Mouse (Mus musculus) right cerebral cortex, postnatal 14 days (tissue): ENCODE measurements at regions not wholly inside any gene's neighbourhood (a gene's known extent, or its start where the extent isn't known, plus 50 kb on each side); places are given as distances from the start of the nearest gene placed in this dataset.

Source experiments
- DNase-seq: peaks from one replicate; pipeline ENCODE4 v3.0.0; 2022

GRCm38 (mm10) chr7:134436917-134437316 lies 51.5 kb upstream of the D7Ertd443e start:
- no peak for DNase-seq

GRCm38 (mm10) chr7:134439281-134439680 lies 53.8 kb upstream of the D7Ertd443e start:
- DNase-seq, result no peak

GRCm38 (mm10) chr7:134445008-134445806 lies 59.7 kb upstream of the D7Ertd443e start:
- no peak for DNase-seq

- DNase-seq, result no peak
Observed at GRCm38 (mm10) chr7:134447648-134448202, 62.3 kb upstream of the D7Ertd443e start.

GRCm38 (mm10) chr7:134448831-134449230 lies 63.4 kb upstream of the D7Ertd443e start:
- DNase-seq, result no peak

GRCm38 (mm10) chr7:134462677-134463076 lies 77.2 kb upstream of the D7Ertd443e start:
- DNase-seq, result no peak

GRCm38 (mm10) chr7:134463380-134463779 lies 77.9 kb upstream of the D7Ertd443e start:
- DNase-seq, result no peak

GRCm38 (mm10) chr7:134467216-134467615 lies 81.8 kb upstream of the D7Ertd443e start:
- DNase-seq, result no peak

- DNase-seq, result peak; percentile 43
Observed at GRCm38 (mm10) chr7:134471286-134471685, 85.8 kb upstream of the D7Ertd443e start.

- no peak for DNase-seq
Observed at GRCm38 (mm10) chr7:134491326-134491725, 105.9 kb upstream of the D7Ertd443e start.

- DNase-seq, result no peak
Observed at GRCm38 (mm10) chr7:134497219-134497618, 111.8 kb upstream of the D7Ertd443e start.

GRCm38 (mm10) chr7:134497870-134498269 lies 112.4 kb upstream of the D7Ertd443e start:
- no peak for DNase-seq

GRCm38 (mm10) chr7:134498716-134499115 lies 113.3 kb upstream of the D7Ertd443e start:
- no peak for DNase-seq

GRCm38 (mm10) chr7:134499429-134499828 lies 114.0 kb upstream of the D7Ertd443e start:
- no peak for DNase-seq

- no peak for DNase-seq
Observed at GRCm38 (mm10) chr7:134500210-134500609, 114.7 kb upstream of the D7Ertd443e start.

GRCm38 (mm10) chr7:134501079-134501478 lies 115.6 kb upstream of the D7Ertd443e start:
- no peak for DNase-seq

- DNase-seq, result no peak
Observed at GRCm38 (mm10) chr7:134510333-134510928, 125.0 kb upstream of the D7Ertd443e start.

- DNase-seq, result no peak
Observed at GRCm38 (mm10) chr7:134519372-134519975, 134.0 kb upstream of the D7Ertd443e start.

- no peak for DNase-seq
Observed at GRCm38 (mm10) chr7:134523897-134524296, 138.4 kb upstream of the D7Ertd443e start.

- no peak for DNase-seq
Observed at GRCm38 (mm10) chr7:134525041-134525440, 139.6 kb upstream of the D7Ertd443e start.

GRCm38 (mm10) chr7:134525461-134525860 lies 140.0 kb upstream of the D7Ertd443e start:
- DNase-seq, result no peak

GRCm38 (mm10) chr7:134527351-134527750 lies 141.9 kb upstream of the D7Ertd443e start:
- no peak for DNase-seq

GRCm38 (mm10) chr7:134528026-134528425 lies 142.4 kb upstream of the Dock1 start:
- no peak for DNase-seq

GRCm38 (mm10) chr7:134534821-134535220 lies 135.6 kb upstream of the Dock1 start:
- no peak for DNase-seq
